Mouse (Mus musculus): ENCODE measurements around the gene Gsto1. TPM values are rescaled to one million over a fixed set of nuclear protein-coding genes. Genes with fewer than 3 reads are reported as not detected.

Gsto1 gene
- polyA plus RNA-seq, 1 experiment from 2014 or later: 190 TPM

GRCm38 (mm10) chr19:47885191-47885743 lies 30.5 kb downstream of the Gsto1 start:
- H3K9me3 ChIP-seq: no peaks in the 10 kb centered on the region
- WGBS: 74% methylated on average over 7 of the region's 7 CpGs
- no peaks in the 10 kb centered on the region for H3K36me3 ChIP-seq (replicated peaks)
- H3K4me1 ChIP-seq: peaks cover 24% of the 10 kb centered on the region
- no peaks in the 10 kb centered on the region; the same call in 1 of the 2 replicates for H3K27me3 ChIP-seq (replicated peaks; ENCODE audit: low read depth, poor library complexity, severe bottlenecking)
- DNase-seq (ENCODE audit: low spot score): no peak
- H3K27ac ChIP-seq (replicated peaks): no peak overlapping the region
- no peak overlapping the region for H3K4me3 ChIP-seq

DNA sequence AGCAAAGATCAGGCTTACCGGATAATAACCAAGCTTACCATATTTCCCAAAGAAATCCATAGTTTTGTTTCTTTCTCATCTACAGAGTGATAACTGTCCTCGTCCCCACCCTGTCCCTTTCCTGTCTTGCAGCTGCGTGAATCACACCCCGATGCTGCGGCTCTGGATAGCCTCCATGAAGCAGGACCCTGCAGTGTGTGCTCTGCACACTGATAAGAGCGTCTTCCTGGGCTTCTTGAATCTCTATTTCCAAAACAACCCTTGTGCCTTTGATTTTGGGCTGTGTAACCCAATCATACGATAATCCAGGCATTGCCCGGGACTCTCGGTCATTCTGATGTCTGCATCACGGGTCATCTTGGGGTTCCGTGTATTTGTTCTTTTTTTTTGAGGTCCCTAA lies 31.1 kb downstream of the Gsto1 start:
- Histone ChIP-seq H3K9me3 (no peaks in the 10 kb centered on the region), H3K27ac (replicated peaks) (no peak overlapping the region), H3K4me1 (peaks cover 20% of the 10 kb centered on the region), H3K4me3 (no peak overlapping the region), H3K36me3 (replicated peaks) (no peaks in the 10 kb centered on the region), H3K27me3 (replicated peaks; ENCODE audit: low read depth, poor library complexity, severe bottlenecking) (no peaks in the 10 kb centered on the region; the same call in 1 of the 2 replicates)
- WGBS: 88% methylated on average over 11 of the region's 11 CpGs
- DNase-seq (ENCODE audit: low spot score): no peak

DNA sequence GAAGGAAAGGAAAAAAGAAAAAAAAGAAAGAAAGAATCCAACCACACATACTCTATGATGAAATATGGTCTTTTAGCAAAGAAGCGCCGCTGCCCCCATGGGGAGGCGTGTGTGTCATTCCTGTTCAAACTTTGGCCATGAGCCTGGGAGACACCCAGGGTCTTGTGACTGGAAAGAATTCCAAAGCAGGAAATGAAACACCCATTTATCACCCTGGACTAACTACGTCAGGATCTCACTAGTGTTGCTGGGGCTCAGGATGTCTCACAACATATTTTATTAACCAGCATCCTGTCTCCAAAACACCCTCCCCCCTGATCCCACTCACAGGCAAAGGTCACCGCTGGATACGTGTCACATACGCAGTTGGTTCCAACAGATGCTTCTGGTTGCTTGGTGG lies 31.8 kb downstream of the Gsto1 start:
- DNase-seq (ENCODE audit: low spot score): no peak
- no peak overlapping the region for H3K4me3 ChIP-seq
- 85% methylated on average over 7 of the region's 7 CpGs for WGBS

GRCm38 (mm10) chr19:47887417-47887816 lies 32.6 kb downstream of the Gsto1 start:
- Histone ChIP-seq H3K4me1 (peaks cover 19% of the 10 kb centered on the region), H3K27me3 (replicated peaks; ENCODE audit: low read depth, poor library complexity, severe bottlenecking) (no peaks in the 10 kb centered on the region), H3K9me3 (no peaks in the 10 kb centered on the region), H3K27ac (replicated peaks) (no peak overlapping the region), H3K4me3 (no peak overlapping the region), H3K36me3 (replicated peaks) (no peaks in the 10 kb centered on the region)
- no peak for DNase-seq (ENCODE audit: low spot score)
- 87% methylated on average over 10 of the region's 10 CpGs for WGBS

More for the DNA sequence above, 31.8 kb downstream of the Gsto1 start:
- no peaks in the 10 kb centered on the region for H3K36me3 ChIP-seq (replicated peaks)
- no peaks in the 10 kb centered on the region for H3K9me3 ChIP-seq
- peaks cover 19% of the 10 kb centered on the region for H3K4me1 ChIP-seq
- no peak overlapping the region for H3K27ac ChIP-seq (replicated peaks)
- no peaks in the 10 kb centered on the region for H3K27me3 ChIP-seq (replicated peaks; ENCODE audit: low read depth, poor library complexity, severe bottlenecking)

- DNase-seq (ENCODE audit: low spot score): no peak
- H3K27ac ChIP-seq (replicated peaks): no peak overlapping the region
- H3K9me3 ChIP-seq: no peaks in the 10 kb centered on the region
- H3K4me3 ChIP-seq: no peak overlapping the region
- 95% methylated on average over 8 of the region's 8 CpGs for WGBS
- H3K36me3 ChIP-seq (replicated peaks): peaks cover 6% of the 10 kb centered on the region
- H3K4me1 ChIP-seq: peaks cover 13% of the 10 kb centered on the region
- no peaks in the 10 kb centered on the region for H3K27me3 ChIP-seq (replicated peaks; ENCODE audit: low read depth, poor library complexity, severe bottlenecking)
Observed at GRCm38 (mm10) chr19:47888037-47888436, 33.3 kb downstream of the Gsto1 start.

- 80% methylated on average over 10 of the region's 10 CpGs for WGBS
- H3K27me3 ChIP-seq (replicated peaks; ENCODE audit: low read depth, poor library complexity, severe bottlenecking): no peaks in the 10 kb centered on the region
- no peak for DNase-seq (ENCODE audit: low spot score)
- H3K4me3 ChIP-seq: no peak overlapping the region
- no peak overlapping the region for H3K27ac ChIP-seq (replicated peaks)
- H3K9me3 ChIP-seq: no peaks in the 10 kb centered on the region
- H3K4me1 ChIP-seq: 0 out of 2 replicates have a peak, but pooled peaks cover 3% of the 10 kb centered on the region
- H3K36me3 ChIP-seq (replicated peaks): peaks cover 31% of the 10 kb centered on the region
Observed at GRCm38 (mm10) chr19:47890489-47891130, 35.8 kb downstream of the Gsto1 start.

DNA sequence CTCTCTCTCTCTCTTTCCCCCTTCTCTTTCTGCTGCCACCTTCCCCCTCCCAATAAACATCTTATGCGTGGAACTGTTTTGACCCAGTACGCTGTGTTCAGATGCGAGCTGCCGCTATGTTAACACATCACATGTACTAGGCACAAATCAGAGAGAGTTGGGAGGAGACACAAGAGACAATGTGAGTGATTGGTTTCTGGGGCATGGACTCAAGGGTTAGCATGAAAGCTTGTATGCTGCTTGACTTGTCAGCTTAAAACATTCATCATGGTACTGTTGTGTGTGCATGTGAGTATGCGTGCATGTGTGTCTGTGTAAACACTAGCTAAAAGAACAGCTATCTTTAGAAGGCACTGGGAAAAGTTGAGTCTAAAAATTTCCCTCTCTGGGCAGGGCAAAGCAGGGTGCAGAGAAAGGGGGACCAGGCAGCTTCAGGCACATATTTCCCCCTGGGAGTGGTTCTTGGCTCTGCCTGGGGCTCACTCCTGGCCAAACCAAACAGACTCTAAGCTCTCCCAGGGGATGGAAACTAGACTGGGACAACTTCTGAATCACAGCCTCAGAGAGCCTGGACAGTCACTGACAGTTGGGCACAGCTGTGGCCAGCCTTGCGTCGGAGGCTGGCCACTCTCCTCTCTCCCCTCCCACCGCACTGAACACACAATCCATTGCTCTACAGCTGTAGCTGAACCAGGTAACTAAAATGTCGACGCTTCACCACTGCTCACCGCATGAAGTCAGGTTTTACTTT lies 37.0 kb downstream of the Gsto1 start:
- H3K27ac ChIP-seq (replicated peaks): no peak overlapping the region
- no peaks in the 10 kb centered on the region for H3K27me3 ChIP-seq (replicated peaks; ENCODE audit: low read depth, poor library complexity, severe bottlenecking)
- peaks cover 43% of the 10 kb centered on the region for H3K36me3 ChIP-seq (replicated peaks)
- 86% methylated on average over 11 of the region's 11 CpGs for WGBS
- no peak for DNase-seq (ENCODE audit: low spot score)
- H3K4me1 ChIP-seq: 0 out of 2 replicates have a peak, but pooled peaks cover 2% of the 10 kb centered on the region
- no peak overlapping the region for H3K4me3 ChIP-seq
- H3K9me3 ChIP-seq: no peaks in the 10 kb centered on the region

DNA sequence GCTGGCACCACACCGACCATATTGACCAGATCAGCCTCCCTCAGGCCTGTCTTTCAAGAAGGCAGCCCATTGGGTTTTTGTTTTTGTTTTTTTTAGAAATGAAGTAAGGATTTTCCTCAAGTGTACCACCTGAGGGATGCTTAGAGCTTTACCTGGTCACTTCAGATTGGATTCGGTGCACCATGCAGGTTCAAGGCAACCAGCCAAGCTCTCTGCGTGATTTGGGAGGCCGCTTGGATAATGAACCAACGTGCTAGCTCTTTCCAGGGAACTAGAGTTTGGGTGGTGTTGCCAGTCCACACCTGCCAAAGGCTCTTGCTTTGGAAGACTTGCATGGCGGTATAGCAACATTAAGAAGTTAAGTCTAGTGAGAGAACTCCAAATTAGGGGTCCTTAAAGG lies 38.3 kb downstream of the Gsto1 start:
- Histone ChIP-seq H3K9me3 (no peaks in the 10 kb centered on the region), H3K4me1 (no peaks in the 10 kb centered on the region), H3K27me3 (replicated peaks; ENCODE audit: low read depth, poor library complexity, severe bottlenecking) (no peaks in the 10 kb centered on the region), H3K27ac (replicated peaks) (no peak overlapping the region), H3K4me3 (no peak overlapping the region), H3K36me3 (replicated peaks) (peaks cover 56% of the 10 kb centered on the region)
- DNase-seq (ENCODE audit: low spot score): no peak
- WGBS: 94% methylated on average over 6 of the region's 6 CpGs

DNA sequence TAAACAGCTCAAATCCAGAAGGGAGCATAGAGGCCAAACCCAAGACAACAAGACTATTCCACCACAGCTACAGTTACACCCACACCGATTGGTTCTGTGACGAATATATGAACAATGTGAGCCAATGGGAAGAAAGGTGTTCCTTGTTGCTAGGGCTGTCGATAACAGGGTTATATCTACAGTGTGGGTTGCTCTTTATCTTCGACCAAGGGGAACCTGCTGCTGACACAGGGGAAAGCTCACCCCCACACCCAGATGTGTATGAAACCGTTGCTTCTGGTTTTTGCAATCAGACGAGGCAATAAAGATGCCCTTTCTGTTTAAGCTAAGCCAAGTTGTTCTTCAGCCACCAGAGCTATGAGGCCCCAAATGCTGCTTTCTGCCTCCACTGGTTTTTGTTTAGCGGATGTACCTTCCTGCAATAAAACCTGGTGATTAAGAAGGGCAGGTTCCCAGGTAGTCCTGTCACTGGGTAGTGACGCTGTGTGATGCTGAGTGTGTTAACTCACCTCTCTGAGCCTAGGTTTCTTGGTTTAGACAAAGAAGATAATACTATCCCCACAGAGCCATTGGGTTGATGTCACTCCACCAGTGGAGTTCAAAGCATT lies 43.8 kb downstream of the Gsto1 start:
- WGBS: 90% methylated on average over 8 of the region's 8 CpGs
- Histone ChIP-seq H3K4me3 (no peak overlapping the region), H3K27ac (replicated peaks) (no peak overlapping the region), H3K9me3 (no peaks in the 10 kb centered on the region), H3K4me1 (peaks cover 23% of the 10 kb centered on the region), H3K27me3 (replicated peaks; ENCODE audit: low read depth, poor library complexity, severe bottlenecking) (no peaks in the 10 kb centered on the region), H3K36me3 (replicated peaks) (peaks cover 66% of the 10 kb centered on the region)
- no peak for DNase-seq (ENCODE audit: low spot score)

DNA sequence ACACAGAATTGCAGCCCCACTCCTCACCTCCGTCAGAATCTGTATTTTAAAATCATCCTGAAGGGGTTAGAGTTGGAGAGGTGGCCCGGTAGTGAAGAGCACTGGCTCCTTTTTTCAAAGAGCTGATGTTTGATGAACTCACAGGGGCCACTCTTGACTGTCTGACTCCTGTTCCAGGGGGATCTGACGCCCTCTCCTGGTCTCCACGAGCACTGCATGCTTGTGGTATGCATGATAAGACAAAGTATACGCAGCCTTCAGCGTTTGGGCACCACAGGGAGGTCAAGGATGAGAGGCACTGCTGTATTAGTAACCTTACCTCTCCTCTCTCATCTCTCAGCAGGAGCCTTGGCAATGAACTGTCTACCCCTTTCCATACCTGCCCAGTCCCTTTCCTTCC lies 45.2 kb downstream of the Gsto1 start:
- Histone ChIP-seq H3K27ac (replicated peaks) (no peak overlapping the region), H3K36me3 (replicated peaks) (peaks cover 58% of the 10 kb centered on the region)
- 65% methylated on average over 6 of the region's 6 CpGs for WGBS

DNA sequence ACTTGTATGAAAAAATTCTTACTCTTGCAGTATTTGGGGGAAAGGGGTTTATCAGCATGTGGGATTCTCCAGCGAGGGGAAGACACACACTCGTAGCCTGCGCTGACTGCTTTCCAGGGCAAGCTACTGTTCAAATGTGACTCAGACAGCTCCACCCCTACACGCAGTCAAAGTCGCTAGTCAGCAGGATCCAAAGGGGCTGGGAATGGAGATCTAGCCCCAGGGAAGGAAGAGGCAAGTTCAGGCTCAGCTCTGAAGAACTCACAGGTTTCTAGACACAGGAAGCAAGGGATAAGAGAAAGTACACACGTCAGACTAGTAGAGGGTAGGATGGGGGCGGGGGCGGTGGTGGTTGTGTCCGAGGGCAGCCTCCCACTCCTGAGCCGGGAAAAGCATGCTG lies 45.8 kb downstream of the Gsto1 start:
- WGBS: 87% methylated on average over 10 of the region's 10 CpGs
- DNase-seq (ENCODE audit: low spot score): no peak
- Histone ChIP-seq H3K36me3 (replicated peaks) (peaks cover 53% of the 10 kb centered on the region), H3K27me3 (replicated peaks; ENCODE audit: low read depth, poor library complexity, severe bottlenecking) (no peaks in the 10 kb centered on the region), H3K27ac (replicated peaks) (no peak overlapping the region), H3K4me3 (no peak overlapping the region), H3K4me1 (peaks cover 33% of the 10 kb centered on the region), H3K9me3 (no peaks in the 10 kb centered on the region)

More for the DNA sequence above, 45.2 kb downstream of the Gsto1 start:
- Histone ChIP-seq H3K9me3 (no peaks in the 10 kb centered on the region), H3K4me3 (no peak overlapping the region), H3K4me1 (peaks cover 29% of the 10 kb centered on the region), H3K27me3 (replicated peaks; ENCODE audit: low read depth, poor library complexity, severe bottlenecking) (no peaks in the 10 kb centered on the region)
- no peak for DNase-seq (ENCODE audit: low spot score)

DNA sequence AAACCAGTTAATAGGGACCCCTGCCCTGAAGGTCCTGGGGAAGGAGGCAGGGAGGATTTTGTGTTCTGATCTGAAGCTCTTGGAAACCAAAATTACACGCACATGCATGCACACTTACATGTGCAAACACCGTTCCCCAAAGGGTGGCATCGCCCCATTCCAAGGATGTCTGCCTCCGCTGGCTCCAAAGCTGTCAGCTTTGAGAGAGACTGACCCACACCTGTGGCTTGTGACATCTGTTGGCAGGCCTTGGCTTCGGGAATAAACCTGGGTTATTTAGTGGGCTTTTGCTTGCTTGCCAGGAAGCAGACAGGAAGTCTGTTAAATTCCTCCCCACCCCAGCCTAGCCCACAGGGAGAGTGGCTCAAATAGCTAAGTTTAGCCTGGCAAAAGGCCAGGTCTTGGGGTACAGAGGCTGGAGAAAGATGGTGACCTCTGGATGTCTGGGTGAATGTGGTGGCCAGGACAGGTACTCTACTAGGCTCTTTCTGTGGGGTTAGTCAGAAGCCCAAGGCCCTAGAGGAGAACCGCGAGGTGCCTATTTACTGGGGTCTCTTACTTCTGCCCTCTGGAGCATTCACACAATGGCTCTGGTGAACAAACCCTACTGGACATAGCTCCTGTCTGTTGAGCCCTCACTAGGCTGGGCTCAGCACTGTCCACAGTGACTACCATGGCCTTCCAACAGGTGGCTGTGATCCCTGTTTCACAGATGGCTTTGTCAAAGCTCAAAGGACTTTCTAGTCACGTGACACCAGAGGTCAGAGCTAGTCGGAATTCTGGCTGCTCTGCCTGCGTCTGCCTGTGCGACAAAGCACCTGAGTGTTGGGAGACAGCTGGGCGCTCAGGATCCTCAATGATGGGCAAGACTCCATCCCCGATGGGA lies 47.8 kb downstream of the Gsto1 start:
- 67% methylated on average over 13 of the region's 13 CpGs for WGBS
- Histone ChIP-seq H3K27me3 (replicated peaks; ENCODE audit: low read depth, poor library complexity, severe bottlenecking) (no peaks in the 10 kb centered on the region), H3K36me3 (replicated peaks) (peaks cover 42% of the 10 kb centered on the region), H3K27ac (replicated peaks) (peak overlapping the region; percentile 51; the same call in 1 of the 2 replicates), H3K4me3 (no peak overlapping the region), H3K9me3 (no peaks in the 10 kb centered on the region), H3K4me1 (peaks cover 33% of the 10 kb centered on the region)
- DNase-seq (ENCODE audit: low spot score): no peak

Data from embryonic facial prominence, embryonic 10.5 days (tissue).